Mouse (Mus musculus): ENCODE measurements at regions not wholly inside any gene's neighbourhood (a gene's known extent, or its start where the extent isn't known, plus 50 kb on each side); places are given as distances from the start of the nearest gene placed in this dataset.

DNA sequence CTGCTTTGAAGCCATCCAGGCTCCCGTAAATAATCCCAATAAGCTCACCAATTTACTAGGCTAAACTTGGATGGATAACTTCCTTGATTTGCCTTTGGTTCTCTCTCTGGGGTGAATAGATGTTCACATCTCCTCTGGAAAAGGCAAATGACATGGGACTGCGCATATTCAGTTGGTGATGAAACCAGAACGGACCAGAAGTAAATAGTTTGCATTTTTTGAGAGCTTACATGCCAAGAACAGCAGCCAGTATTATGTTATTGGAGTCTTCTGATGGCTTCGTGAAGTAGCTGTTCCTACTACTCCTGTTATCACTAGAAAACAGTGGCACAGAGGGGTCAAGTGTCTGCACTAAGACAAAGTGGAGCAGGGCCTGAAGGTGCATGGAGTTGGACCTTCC lies 434.5 kb upstream of the Klhl29 start:
- no peak for ATAC-seq
- CTCF ChIA-PET, result interaction anchor here (0.8 kb wide), 1 partner anchor 12 kb away, joined by 3 read pairs; no protein-coding TSS in a partner anchor

GRCm38 (mm10) chr12:5807996-5808886 lies 432.8 kb upstream of the Klhl29 start:
- ChIA-PET CTCF (no interaction called here), POLR2A (no interaction called here)
- in situ Hi-C loops (cut with MboI; ENCODE audit: low pct_unique_long_range_greater_than_20kb), result no loop called here

More for the DNA sequence above, 434.5 kb upstream of the Klhl29 start:
- H3K27me3 ChIP-seq, result no peaks in the 10 kb centered on the region
- in situ Hi-C loops (cut with MboI; ENCODE audit: low pct_unique_long_range_greater_than_20kb), result no loop called here
- TF ChIP-seq CTCF (IDR thresholded peaks at IDR 0.05), result no peak
- no peak for DNase-seq (ENCODE audit: low read depth, low spot score)
- POLR2A ChIA-PET, result no interaction called here

GRCm38 (mm10) chr12:5805731-5806130 lies 430.2 kb upstream of the Klhl29 start:
- ATAC-seq (no peak), DNase-seq (ENCODE audit: low read depth, low spot score) (no peak)
- no peak for TF ChIP-seq CTCF (IDR thresholded peaks at IDR 0.05)
- no peaks in the 10 kb centered on the region for H3K27me3 ChIP-seq
- POLR2A ChIA-PET, result no interaction called here
- in situ Hi-C loops (cut with MboI; ENCODE audit: low pct_unique_long_range_greater_than_20kb), result no loop called here
- CTCF ChIA-PET, result no interaction called here

More at GRCm38 (mm10) chr12:5807996-5808886, 432.8 kb upstream of the Klhl29 start:
- DNase-seq (ENCODE audit: low read depth, low spot score) (peak; percentile 2), ATAC-seq (peak; percentile 51)
- no peak for TF ChIP-seq CTCF (IDR thresholded peaks at IDR 0.05)
- H3K27me3 ChIP-seq, result no peaks in the 10 kb centered on the region

DNA sequence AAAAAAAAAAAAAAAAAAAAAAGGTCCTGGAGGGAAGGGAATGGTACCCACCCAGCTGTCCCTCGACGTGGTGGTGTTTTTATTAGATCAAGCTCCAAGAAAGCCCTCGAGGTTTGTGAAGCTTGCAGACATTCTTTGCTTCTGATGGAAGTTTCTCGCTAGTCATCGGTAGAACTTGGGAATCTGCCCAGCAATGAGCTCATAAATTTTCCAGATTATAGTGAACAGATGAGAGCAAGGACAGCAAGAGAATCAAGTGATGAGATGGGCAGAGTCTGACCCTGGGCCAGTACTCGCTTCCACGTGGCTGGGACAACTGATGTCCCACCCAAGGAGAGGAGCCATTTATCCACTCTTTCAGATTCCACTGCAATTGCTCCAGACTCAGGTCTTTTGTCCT lies 417.6 kb upstream of the Klhl29 start:
- POLR2A ChIA-PET, result interaction anchor here (0.6 kb wide), 1 partner anchor 116 kb away, joined by 4 read pairs; no protein-coding TSS in a partner anchor
- peak; percentile 73 for DNase-seq (ENCODE audit: low read depth, low spot score)
- CTCF ChIA-PET, result no interaction called here
- H3K27me3 ChIP-seq, result no peaks in the 10 kb centered on the region
- in situ Hi-C loops (cut with MboI; ENCODE audit: low pct_unique_long_range_greater_than_20kb), result no loop called here
- no peak for TF ChIP-seq CTCF (IDR thresholded peaks at IDR 0.05)
- ATAC-seq, result peak; percentile 80

DNA sequence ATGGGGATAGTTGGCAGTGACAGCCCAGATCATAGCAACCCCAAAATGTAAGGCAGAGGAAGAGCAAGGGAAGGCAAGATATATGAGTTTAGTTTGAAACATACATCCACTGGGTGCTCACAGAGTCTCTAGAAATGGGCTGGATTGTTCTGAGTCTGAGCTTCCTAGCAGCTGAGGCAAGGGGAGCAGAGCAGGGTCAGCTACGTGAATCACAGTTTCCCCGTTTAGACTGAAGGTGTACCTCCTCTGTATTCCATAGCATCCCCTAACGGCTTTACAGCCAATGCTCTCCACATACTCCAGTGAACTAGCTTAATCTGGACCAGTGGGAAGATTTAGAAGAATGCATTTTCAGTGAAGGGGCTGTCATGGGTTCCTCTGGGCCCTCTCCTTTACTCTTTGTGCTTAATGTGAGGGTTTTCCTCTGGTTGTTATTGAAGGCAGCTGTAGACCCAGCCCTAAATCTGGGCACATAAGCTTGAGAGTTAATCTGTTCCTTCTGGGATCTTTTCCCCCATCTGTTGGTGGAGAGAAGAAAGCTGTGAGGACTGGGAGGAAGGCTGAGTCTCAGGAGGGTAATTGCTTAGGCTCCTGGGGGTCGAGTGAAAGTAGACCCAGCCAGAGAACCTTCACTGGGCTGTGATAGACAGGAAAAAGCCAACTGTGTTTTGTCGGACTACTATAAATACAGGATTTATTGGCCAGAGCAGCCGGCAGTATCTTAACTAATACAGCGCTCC lies 411.8 kb upstream of the Klhl29 start:
- in situ Hi-C loops (cut with MboI; ENCODE audit: low pct_unique_long_range_greater_than_20kb), result no loop called here
- ChIA-PET CTCF (no interaction called here), POLR2A (no interaction called here)
- TF ChIP-seq CTCF (IDR thresholded peaks at IDR 0.05), result no peak
- no peaks in the 10 kb centered on the region for H3K27me3 ChIP-seq
- DNase-seq (ENCODE audit: low read depth, low spot score) (no peak), ATAC-seq (no peak)

GRCm38 (mm10) chr12:5781276-5781675 lies 405.8 kb upstream of the Klhl29 start:
- in situ Hi-C loops (cut with MboI; ENCODE audit: low pct_unique_long_range_greater_than_20kb), result no loop called here
- DNase-seq (ENCODE audit: low read depth, low spot score) (no peak), ATAC-seq (no peak)
- TF ChIP-seq CTCF (IDR thresholded peaks at IDR 0.05), result no peak
- CTCF ChIA-PET, result no interaction called here
- no peaks in the 10 kb centered on the region for H3K27me3 ChIP-seq
- POLR2A ChIA-PET, result no interaction called here

GRCm38 (mm10) chr12:5777556-5777955 lies 402.1 kb upstream of the Klhl29 start:
- no peaks in the 10 kb centered on the region for H3K27me3 ChIP-seq
- CTCF ChIA-PET, result no interaction called here
- in situ Hi-C loops (cut with MboI; ENCODE audit: low pct_unique_long_range_greater_than_20kb), result no loop called here
- TF ChIP-seq CTCF (IDR thresholded peaks at IDR 0.05), result no peak
- POLR2A ChIA-PET, result no interaction called here
- ATAC-seq, result no peak
- DNase-seq (ENCODE audit: low read depth, low spot score), result no peak

GRCm38 (mm10) chr12:5771399-5771978 lies 396.0 kb upstream of the Klhl29 start:
- in situ Hi-C loops (cut with MboI; ENCODE audit: low pct_unique_long_range_greater_than_20kb), result no loop called here
- no peaks in the 10 kb centered on the region for H3K27me3 ChIP-seq
- ATAC-seq, result no peak
- TF ChIP-seq CTCF (IDR thresholded peaks at IDR 0.05), result no peak
- ChIA-PET CTCF (no interaction called here), POLR2A (interaction anchor here (0.6 kb wide), 1 partner anchor 427 kb away, joined by 3 read pairs; no protein-coding TSS in a partner anchor)
- no peak for DNase-seq (ENCODE audit: low read depth, low spot score)

DNA sequence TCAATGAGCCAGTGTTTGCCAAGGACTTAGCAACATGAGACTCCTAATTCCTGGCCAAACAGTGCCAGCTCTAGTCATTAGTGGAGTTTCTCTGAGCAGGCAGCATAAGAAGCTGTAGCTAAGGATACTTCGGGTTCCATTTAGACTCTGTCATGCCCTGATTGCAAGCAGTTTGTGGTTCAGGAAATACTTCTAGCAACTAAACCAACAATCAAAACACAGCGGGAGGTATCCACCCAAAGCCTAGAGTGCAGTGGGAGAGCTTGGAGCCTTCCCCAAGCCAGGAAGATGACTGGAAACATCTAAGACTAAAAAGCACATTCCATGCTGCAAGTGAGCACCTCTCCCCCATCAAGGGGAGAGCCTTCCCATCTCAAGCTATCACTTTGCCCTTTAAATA lies 395.0 kb upstream of the Klhl29 start:
- ATAC-seq (peak; percentile 93), DNase-seq (ENCODE audit: low read depth, low spot score) (peak; percentile 33)
- H3K27me3 ChIP-seq, result no peaks in the 10 kb centered on the region
- no peak for TF ChIP-seq CTCF (IDR thresholded peaks at IDR 0.05)
- POLR2A ChIA-PET, result no interaction called here
- CTCF ChIA-PET, result no interaction called here
- in situ Hi-C loops (cut with MboI; ENCODE audit: low pct_unique_long_range_greater_than_20kb), result no loop called here

DNA sequence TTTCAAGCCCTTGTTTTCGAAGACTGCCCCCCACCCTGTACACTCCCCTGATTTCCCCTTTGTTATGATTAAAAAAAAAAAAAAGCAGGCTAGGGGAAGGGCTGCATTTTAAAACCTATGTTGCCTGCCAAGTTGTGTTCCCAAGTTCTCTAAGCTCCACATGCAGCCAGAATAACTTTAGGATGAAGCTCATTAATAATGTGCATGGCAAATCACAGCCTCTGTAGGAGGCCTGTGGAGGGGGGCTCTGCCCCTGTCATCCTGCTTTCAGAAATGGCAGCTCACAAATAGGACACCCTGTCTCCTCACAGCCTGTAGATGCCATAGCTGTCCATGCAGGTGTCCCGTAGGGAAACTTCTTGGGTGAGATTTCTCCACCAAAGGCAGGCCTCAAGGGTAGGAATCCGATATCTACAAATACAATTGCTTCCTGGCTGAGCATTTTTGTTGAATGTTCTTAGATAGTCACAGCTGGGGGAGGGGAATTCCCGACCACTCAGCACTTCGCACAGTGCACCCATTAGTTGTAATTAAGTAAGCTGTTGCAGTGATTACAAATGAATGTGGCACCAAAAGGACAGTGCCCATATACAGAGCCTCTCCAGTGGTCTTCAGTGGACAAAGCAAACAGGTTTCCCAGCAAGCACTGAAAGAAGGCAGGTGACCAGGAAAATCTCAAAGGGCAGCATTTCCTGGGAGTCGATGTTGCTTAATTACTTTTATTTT lies 389.1 kb upstream of the Klhl29 start:
- in situ Hi-C loops (cut with MboI; ENCODE audit: low pct_unique_long_range_greater_than_20kb), result no loop called here
- TF ChIP-seq CTCF (IDR thresholded peaks at IDR 0.05), result no peak
- POLR2A ChIA-PET, result no interaction called here
- CTCF ChIA-PET, result no interaction called here
- DNase-seq (ENCODE audit: low read depth, low spot score), result no peak
- H3K27me3 ChIP-seq, result peaks cover 4% of the 10 kb centered on the region
- no peak for ATAC-seq

All from Patski (cell line).